Mouse (Mus musculus): ENCODE results near the gene Ptger1. TPM values are rescaled to one million over a fixed set of nuclear protein-coding genes. Genes with fewer than 3 reads are reported as not detected.
A peak's percentile ranks its signal among the peaks of the same experiment; 100 is the strongest.

Ptger1 gene
- polyA plus RNA-seq (2015; fragmentation: Nextera tagmentation; extraction: Ambion mirVana): 9.4 and 9.8 TPM in 2 replicates

DNA sequence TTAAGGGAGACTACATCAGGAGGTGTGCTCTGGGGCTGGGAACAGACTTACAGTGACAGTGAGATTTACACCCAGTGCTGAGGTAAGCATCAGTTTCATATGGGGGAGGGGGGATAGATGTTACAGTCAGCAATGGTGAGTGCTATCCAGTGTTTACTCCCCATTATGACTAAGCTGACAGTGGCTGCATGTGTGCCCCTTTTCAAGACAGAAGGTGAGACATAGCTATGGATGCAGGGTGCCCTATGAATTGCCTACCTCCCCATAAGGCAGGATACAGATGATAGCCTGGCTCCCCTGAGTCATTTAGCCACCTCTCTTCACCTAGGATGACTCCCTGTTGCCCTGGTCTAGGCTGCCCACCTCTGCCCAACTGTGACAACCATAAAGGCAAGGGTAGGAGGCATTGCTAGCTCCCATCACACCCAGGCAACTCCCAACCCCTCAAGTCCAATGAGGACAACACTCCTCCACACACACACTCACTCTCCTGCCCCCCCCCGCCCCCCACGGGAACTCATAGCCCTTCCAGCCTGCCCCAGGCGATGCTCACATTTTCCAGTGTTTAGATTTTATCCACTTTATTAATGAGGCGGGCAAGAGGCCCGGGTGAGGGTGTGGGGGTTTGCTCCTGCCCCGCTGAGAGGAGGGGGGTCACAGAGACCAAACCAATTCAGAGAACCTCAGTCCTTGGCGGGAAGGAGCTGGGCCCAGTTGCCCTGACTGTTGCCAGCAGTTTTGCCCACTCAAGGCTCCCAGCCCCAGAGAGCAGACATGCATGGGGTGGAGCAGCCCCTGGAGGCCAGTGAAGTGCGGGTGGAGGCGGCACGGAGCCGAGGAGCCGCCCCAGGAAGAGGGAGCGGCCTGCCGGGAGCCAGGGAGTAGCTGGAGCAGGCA, at the start of gene Ptger1:
Gene Ptger1, plus strand, starts transcription at position 710 of the 897 bp plus-strand sequence.
- Histone ChIP-seq H3K4me2 (ENCODE audit: low read length) (peak within 1 kb of the TSS; percentile 28), H3K27me3 (ENCODE audit: insufficient read depth, low read length) (no peaks in the 10 kb centered on the region), H3K36me3 (ENCODE audit: insufficient read depth, low read length) (peaks cover 18% of the 10 kb centered on the region), H3K27ac (peak within 1 kb of the TSS; percentile 76), H3K9ac (ENCODE audit: low read depth, low read length) (peak within 1 kb of the TSS; percentile 51; the same call in 1 of the 2 replicates), H3K4me3 (replicated peaks; ENCODE audit: low read depth, low read length) (no peak within 1 kb of the TSS; the same call in 1 of the 2 replicates), H3K4me1 (replicated peaks; ENCODE audit: insufficient read depth, low read length) (peaks cover 50% of the 10 kb centered on the region), H3K9me3 (replicated peaks; ENCODE audit: low read length) (no peaks in the 10 kb centered on the region)
- TF ChIP-seq CTCF (IDR thresholded peaks at IDR 0.05; ENCODE audit: low read depth): 0 out of 2 replicates have a peak, but pooled peaks have one; percentile 8
- WGBS: 8% methylated on average over 14 of the region's 14 CpGs
- DNase-seq (ENCODE audit: low spot score) (peak; percentile 62), ATAC-seq (replicated peaks; ENCODE audit: low FRiP score, low read depth) (peak; percentile 27)

DNA sequence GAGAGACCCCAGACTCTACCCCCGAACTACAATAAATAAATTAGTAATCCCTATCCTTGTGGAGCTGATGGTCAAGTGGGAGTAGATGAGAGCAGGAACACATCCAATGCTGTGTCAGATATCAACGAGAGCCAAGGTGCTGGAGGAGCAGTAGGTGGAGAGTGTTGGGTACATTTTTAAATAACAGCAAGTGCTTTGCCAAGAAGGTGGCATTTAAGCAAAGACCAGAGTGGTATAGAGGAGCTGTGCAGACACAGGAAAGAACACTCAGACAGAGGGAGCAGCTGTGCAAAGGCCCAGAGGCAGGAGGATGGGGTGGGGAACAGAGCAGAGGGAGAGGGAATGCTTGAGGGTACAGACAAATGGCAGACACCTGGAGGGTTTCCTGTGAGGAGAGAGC, 49.4 kb upstream of the Ptger1 start:
- Histone ChIP-seq H3K4me3 (replicated peaks; ENCODE audit: low read depth, low read length) (no peak overlapping the region), H3K9ac (ENCODE audit: low read depth, low read length) (no peak overlapping the region), H3K4me2 (ENCODE audit: low read length) (no peak overlapping the region), H3K27ac (no peak overlapping the region), H3K36me3 (ENCODE audit: insufficient read depth, low read length) (peaks cover 9% of the 10 kb centered on the region), H3K4me1 (replicated peaks; ENCODE audit: insufficient read depth, low read length) (no peaks in the 10 kb centered on the region), H3K27me3 (ENCODE audit: insufficient read depth, low read length) (no peaks in the 10 kb centered on the region), H3K9me3 (replicated peaks; ENCODE audit: low read length) (no peaks in the 10 kb centered on the region)
- ATAC-seq (replicated peaks; ENCODE audit: low FRiP score, low read depth) (no peak), DNase-seq (ENCODE audit: low spot score) (no peak)
- WGBS: 82% methylated on average over 2 of the region's 2 CpGs
- TF ChIP-seq CTCF (IDR thresholded peaks at IDR 0.05; ENCODE audit: low read depth): no peak

DNA sequence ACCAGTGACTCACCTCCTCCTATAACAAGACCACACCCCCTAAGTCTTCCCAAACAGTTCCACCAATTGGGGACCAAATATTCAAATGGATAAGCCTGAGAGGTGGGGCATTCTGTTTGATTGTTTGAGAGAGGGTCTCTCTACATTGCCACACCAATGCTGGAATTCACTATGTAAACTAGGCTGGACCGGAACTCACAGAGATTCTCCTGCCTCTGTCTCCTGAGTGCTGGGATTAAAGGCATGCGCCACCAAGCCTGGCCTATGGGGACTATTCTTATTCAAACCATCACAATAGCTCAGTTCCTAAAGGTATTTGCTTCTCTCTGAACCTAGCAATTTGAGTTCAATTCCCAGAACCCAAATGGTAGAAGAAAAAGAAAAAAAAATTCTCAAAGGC, 47.9 kb upstream of the Ptger1 start:
- no peaks in the 10 kb centered on the region for H3K9me3 ChIP-seq (replicated peaks; ENCODE audit: low read length)
- no peak overlapping the region for H3K27ac ChIP-seq
- H3K9ac ChIP-seq (ENCODE audit: low read depth, low read length): no peak overlapping the region
- no peaks in the 10 kb centered on the region for H3K27me3 ChIP-seq (ENCODE audit: insufficient read depth, low read length)
- H3K4me1 ChIP-seq (replicated peaks; ENCODE audit: insufficient read depth, low read length): no peaks in the 10 kb centered on the region
- TF ChIP-seq CTCF (IDR thresholded peaks at IDR 0.05; ENCODE audit: low read depth): no peak
- no peak overlapping the region for H3K4me3 ChIP-seq (replicated peaks; ENCODE audit: low read depth, low read length)
- no peak overlapping the region for H3K4me2 ChIP-seq (ENCODE audit: low read length)
- 96% methylated on average over 2 of the region's 2 CpGs for WGBS
- DNase-seq (ENCODE audit: low spot score) (no peak), ATAC-seq (replicated peaks; ENCODE audit: low FRiP score, low read depth) (no peak)
- no peaks in the 10 kb centered on the region for H3K36me3 ChIP-seq (ENCODE audit: insufficient read depth, low read length)

DNA sequence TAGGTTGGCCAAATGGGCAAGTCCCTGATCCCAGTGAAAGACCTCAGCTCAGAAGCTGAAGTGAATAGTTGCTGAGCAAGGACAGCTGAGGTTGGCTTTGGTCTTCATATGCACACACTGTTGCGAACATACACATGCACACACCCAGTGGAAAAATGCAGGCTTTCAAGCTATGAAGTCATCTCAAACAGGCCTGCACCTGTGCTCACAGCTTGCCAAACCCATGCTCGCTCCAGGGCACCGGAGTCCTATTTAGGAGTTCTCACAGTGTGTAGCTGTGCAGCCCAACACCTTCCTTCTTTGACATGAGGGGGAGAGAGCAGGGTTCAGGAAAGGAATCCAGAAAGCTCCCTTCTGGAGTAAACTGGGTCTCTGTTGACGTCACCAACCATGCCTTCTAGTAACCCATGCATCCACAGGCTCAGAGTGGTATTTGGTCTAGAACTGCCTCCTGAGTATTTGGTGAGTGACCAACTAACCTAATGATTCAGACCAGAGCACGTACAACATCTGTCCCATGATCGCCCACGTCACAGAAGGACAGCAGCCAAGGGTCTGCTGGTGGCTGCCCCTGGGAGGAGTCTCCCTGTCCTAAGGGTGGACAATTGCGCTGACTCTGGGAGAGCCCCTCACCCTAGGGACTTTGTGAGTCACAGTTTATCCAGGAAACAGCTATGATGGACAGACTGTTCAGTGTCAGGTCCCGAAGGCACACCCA, 46.8 kb upstream of the Ptger1 start:
- no peak overlapping the region for H3K27ac ChIP-seq
- 77% methylated on average over 9 of the region's 9 CpGs for WGBS
- DNase-seq (ENCODE audit: low spot score): no peak

DNA sequence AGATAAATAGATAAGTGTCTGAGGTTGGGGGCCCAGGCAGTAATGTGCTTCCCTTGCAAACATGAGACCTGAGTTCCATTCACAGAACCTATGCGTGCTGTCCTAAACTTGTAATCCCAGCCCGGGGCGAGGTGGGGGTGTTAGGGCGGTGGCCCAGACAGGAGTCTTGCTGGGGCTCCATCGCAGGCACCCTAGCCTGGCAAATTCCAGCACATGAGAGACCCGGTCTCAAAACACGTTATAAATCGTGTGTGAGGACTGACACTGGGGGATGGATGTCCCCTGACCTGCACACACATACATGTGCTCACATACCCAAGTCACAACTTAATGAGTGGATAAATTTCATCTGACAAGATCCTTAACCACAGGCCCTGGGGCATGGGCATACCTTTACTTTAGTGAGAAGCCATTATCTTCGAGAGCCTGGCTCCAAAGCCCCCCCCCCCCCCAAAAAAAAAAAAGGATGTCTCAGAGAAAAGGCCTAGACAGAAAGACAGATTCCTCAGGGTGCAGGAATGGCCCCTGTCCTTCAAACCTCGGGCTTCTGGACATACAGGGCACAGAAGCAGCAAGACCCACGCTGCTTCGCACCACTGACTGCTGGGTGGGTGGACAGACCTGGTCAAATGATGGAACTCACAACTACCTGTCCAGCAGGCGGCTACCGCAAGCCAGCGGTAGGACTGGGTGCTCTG, 44.6 kb upstream of the Ptger1 start:
- H3K36me3 ChIP-seq (ENCODE audit: insufficient read depth, low read length): no peaks in the 10 kb centered on the region
- no peaks in the 10 kb centered on the region for H3K9me3 ChIP-seq (replicated peaks; ENCODE audit: low read length)
- whole genome bisulfite sequencing: 53% methylated on average over 15 of the region's 15 CpGs
- no peak overlapping the region for H3K9ac ChIP-seq (ENCODE audit: low read depth, low read length)
- DNase-seq (ENCODE audit: low spot score): no peak
- H3K27me3 ChIP-seq (ENCODE audit: insufficient read depth, low read length): no peaks in the 10 kb centered on the region
- H3K4me2 ChIP-seq (ENCODE audit: low read length): peak overlapping the region; percentile 53
- H3K4me1 ChIP-seq (replicated peaks; ENCODE audit: insufficient read depth, low read length): no peaks in the 10 kb centered on the region
- no peak; the same call in 1 of the 2 replicates for ATAC-seq (replicated peaks; ENCODE audit: low FRiP score, low read depth)
- TF ChIP-seq CTCF (IDR thresholded peaks at IDR 0.05; ENCODE audit: low read depth): no peak
- peak overlapping the region; percentile 24 for H3K4me3 ChIP-seq (replicated peaks; ENCODE audit: low read depth, low read length)
- H3K27ac ChIP-seq: no peak overlapping the region

More for the DNA sequence above, 46.8 kb upstream of the Ptger1 start:
- no peaks in the 10 kb centered on the region for H3K36me3 ChIP-seq (ENCODE audit: insufficient read depth, low read length)
- no peaks in the 10 kb centered on the region for H3K9me3 ChIP-seq (replicated peaks; ENCODE audit: low read length)
- ATAC-seq (replicated peaks; ENCODE audit: low FRiP score, low read depth): no peak
- no peaks in the 10 kb centered on the region for H3K4me1 ChIP-seq (replicated peaks; ENCODE audit: insufficient read depth, low read length)
- no peaks in the 10 kb centered on the region for H3K27me3 ChIP-seq (ENCODE audit: insufficient read depth, low read length)
- no peak for TF ChIP-seq CTCF (IDR thresholded peaks at IDR 0.05; ENCODE audit: low read depth)
- no peak overlapping the region for H3K9ac ChIP-seq (ENCODE audit: low read depth, low read length)
- H3K4me3 ChIP-seq (replicated peaks; ENCODE audit: low read depth, low read length): no peak overlapping the region
- no peak overlapping the region for H3K4me2 ChIP-seq (ENCODE audit: low read length)
